Mouse (Mus musculus) thymus, postnatal 0 days (tissue): ENCODE results near the gene Inhba. TPM values are rescaled to one million over a fixed set of nuclear protein-coding genes. Genes with fewer than 3 reads are reported as not detected.

ENCODE experiments used
- DNase-seq: peaks from one replicate; pipeline ENCODE4 v3.0.0-alpha.2; 2015; ENCODE audit warnings: low spot score
- polyA plus RNA-seq: library from polyadenylated mRNA; unstranded; fragments of >200 nt; fragmentation: Nextera tagmentation; extraction: Ambion mirVana; gene quantifications from 2 replicates; pipeline ENCODE4 v1.2.1, GENCODE M21; 2015

Gene Inhba
- 0.25 and 0.26 TPM in 2 replicates for polyA plus RNA-seq

- peak; percentile 12 for DNase-seq
These were observed at the start of gene Inhba for GRCm38 (mm10) chr13:16011372-16012242. TSS of gene Inhba (plus strand) at chr13:16011851.

- DNase-seq: no peak
These were observed 35.1 kb upstream of the Inhba start for GRCm38 (mm10) chr13:15976584-15976983.

- DNase-seq: no peak
These were observed 32.1 kb upstream of the Inhba start for GRCm38 (mm10) chr13:15979551-15979950.

- no peak for DNase-seq
These were observed 29.6 kb upstream of the Inhba start for GRCm38 (mm10) chr13:15982041-15982440.

GRCm38 (mm10) chr13:15985761-15986160, 25.9 kb upstream of the Inhba start:
- peak; percentile 10 for DNase-seq

- DNase-seq: no peak
These were observed 25.5 kb upstream of the Inhba start for GRCm38 (mm10) chr13:15986172-15986571.

- DNase-seq: no peak
These were observed 16.3 kb upstream of the Inhba start for GRCm38 (mm10) chr13:15995314-15995713.

GRCm38 (mm10) chr13:16005517-16005916, 6.1 kb upstream of the Inhba start:
- peak; percentile 18 for DNase-seq

GRCm38 (mm10) chr13:16007748-16008147, 3.9 kb upstream of the Inhba start:
- no peak for DNase-seq

GRCm38 (mm10) chr13:16008348-16008747, 3.3 kb upstream of the Inhba start:
- DNase-seq: no peak

GRCm38 (mm10) chr13:16009766-16010465, 1.7 kb upstream of the Inhba start:
- no peak for DNase-seq

- DNase-seq: no peak
These were observed 1.1 kb upstream of the Inhba start for GRCm38 (mm10) chr13:16010586-16010985.

- DNase-seq: peak; percentile 59
These were observed 714 bp downstream of the Inhba start for GRCm38 (mm10) chr13:16012243-16012887.

- DNase-seq: no peak
These were observed 2.5 kb downstream of the Inhba start for GRCm38 (mm10) chr13:16014166-16014565.

GRCm38 (mm10) chr13:16016506-16016905, 4.9 kb downstream of the Inhba start:
- no peak for DNase-seq

- no peak for DNase-seq
These were observed 5.7 kb downstream of the Inhba start for GRCm38 (mm10) chr13:16017338-16017737.

GRCm38 (mm10) chr13:16017777-16018176, 6.1 kb downstream of the Inhba start:
- no peak for DNase-seq

GRCm38 (mm10) chr13:16018807-16019510, 7.3 kb downstream of the Inhba start:
- no peak for DNase-seq

- peak; percentile 57 for DNase-seq
These were observed 9.0 kb downstream of the Inhba start for GRCm38 (mm10) chr13:16020659-16021058.

- no peak for DNase-seq
These were observed 9.5 kb downstream of the Inhba start for GRCm38 (mm10) chr13:16021181-16021580.

- no peak for DNase-seq
These were observed 10.2 kb downstream of the Inhba start for GRCm38 (mm10) chr13:16021849-16022248.
